Mouse (Mus musculus): ENCODE data around the gene Eef1akmt2.

- TF ChIP-seq CTCF (IDR thresholded peaks at IDR 0.05; ENCODE audit: low read depth, low read length) (no peak), POLR2A (IDR thresholded peaks at IDR 0.05; ENCODE audit: extremely low read depth, insufficient read depth, low read length) (no peak)
Observed at GRCm38 (mm10) chr7:132891561-132892310, 39.3 kb upstream of the Eef1akmt2 start.

All from liver, adult 2 months (tissue).